Mouse (Mus musculus) cerebellum, adult 2 months (tissue): Measurements from ENCODE around the gene Unc5c. TPM values are rescaled to one million over a fixed set of nuclear protein-coding genes. Genes with fewer than 3 reads are reported as not detected.

Experiments used
- DNase-seq, 2 experiments: peaks; one replicate each; pipeline ENCODE4 v3.0.0; 2021
- H3K27ac ChIP-seq: fragments of 200-500 bp; 2 replicates; pipeline ENCODE4 v1.5.1; 2012; ENCODE audit warnings: low read length, control low read depth, inconsistent platforms; ENCODE audit not compliant: insufficient read depth
- H3K27me3 ChIP-seq: fragments of 200-500 bp; 2 replicates; pipeline ENCODE4 v1.6.1; 2012; ENCODE audit warnings: inconsistent platforms, mild to moderate bottlenecking, low read length, moderate library complexity; ENCODE audit not compliant: control insufficient read depth, insufficient read depth
- H3K4me1 ChIP-seq: fragments of 200-500 bp; 2 replicates; pipeline ENCODE4 v1.6.1; 2011; ENCODE audit warnings: low read length; ENCODE audit not compliant: control insufficient read depth, insufficient read depth
- H3K4me3 ChIP-seq: fragments of 200-500 bp; replicated peaks from 2 replicates; pipeline ENCODE3; 2011; ENCODE audit warnings: mild to moderate bottlenecking, low read depth, low read length, control low read depth; ENCODE audit not compliant: insufficient read depth
- CTCF ChIP-seq: fragments of 200-500 bp; IDR thresholded peaks from 2 replicates; pipeline ENCODE4 v1.5.1; 2011; ENCODE audit warnings: low read depth, mild to moderate bottlenecking, control low read depth, low read length, moderate library complexity, borderline replicate concordance; ENCODE audit not compliant: insufficient read depth
- POLR2A ChIP-seq: fragments of 200-500 bp; IDR thresholded peaks from 2 replicates; pipeline ENCODE4 v1.6.1; 2011; ENCODE audit warnings: low read length, control low read depth, borderline replicate concordance; ENCODE audit not compliant: insufficient read depth
- WGBS: fragments of 180-500 bp; shearing (Covaris S2); methylation state at CpG from one replicate; pipeline ENCODE4 v1.1.7; 2018; 5-methylcytosine and 5-hydroxymethylcytosine counted together
- polyA plus RNA-seq: library from polyadenylated mRNA; depleted of rRNA; stranded (reverse); fragments of >200 nt; gene quantifications from 2 replicates; pipeline ENCODE4 v1.2.3, GENCODE M21; 2012

Unc5c gene
- polyA plus RNA-seq, 1 experiment: 19.4 TPM

GRCm38 (mm10) chr3:141552960-141553359 lies 87.9 kb downstream of the Unc5c start:
- WGBS: 81% methylated on average over 1 of the region's 1 CpGs
- TF ChIP-seq POLR2A (no peak), CTCF (no peak)

DNA sequence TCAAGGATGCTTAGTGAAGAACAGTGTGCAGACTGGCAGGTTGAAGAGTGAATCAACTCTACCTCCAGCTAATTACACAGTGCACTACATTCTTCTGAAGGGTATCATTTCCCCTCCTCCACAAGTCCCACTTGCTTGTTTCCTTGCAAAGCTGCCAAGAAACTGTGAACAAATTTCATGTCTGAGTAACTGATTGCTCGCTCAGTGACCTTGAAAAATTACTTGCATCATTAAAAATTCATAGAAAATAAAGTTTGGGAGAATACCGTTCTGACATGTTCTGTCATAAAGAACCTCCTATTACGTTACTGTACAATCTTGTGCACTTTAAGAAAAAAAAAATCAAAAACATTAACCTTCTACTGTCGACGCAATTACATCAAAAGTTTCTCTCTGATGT lies 92.1 kb downstream of the Unc5c start:
- no peak overlapping the region for H3K27ac ChIP-seq
- WGBS: 55% methylated on average over 5 of the region's 5 CpGs
- H3K4me1 ChIP-seq: no peaks in the 10 kb centered on the region
- no peaks in the 10 kb centered on the region for H3K27me3 ChIP-seq
- no peak for DNase-seq
- no peak overlapping the region for H3K4me3 ChIP-seq
- TF ChIP-seq POLR2A: no peak
- no peak for TF ChIP-seq CTCF

More at GRCm38 (mm10) chr3:141552960-141553359, 87.9 kb downstream of the Unc5c start:
- H3K4me1 ChIP-seq: peaks cover 8% of the 10 kb centered on the region; the same call in 1 of the 2 replicates
- H3K27me3 ChIP-seq: no peaks in the 10 kb centered on the region
- no peak overlapping the region for H3K27ac ChIP-seq
- no peak for DNase-seq
- H3K4me3 ChIP-seq: no peak overlapping the region

DNA sequence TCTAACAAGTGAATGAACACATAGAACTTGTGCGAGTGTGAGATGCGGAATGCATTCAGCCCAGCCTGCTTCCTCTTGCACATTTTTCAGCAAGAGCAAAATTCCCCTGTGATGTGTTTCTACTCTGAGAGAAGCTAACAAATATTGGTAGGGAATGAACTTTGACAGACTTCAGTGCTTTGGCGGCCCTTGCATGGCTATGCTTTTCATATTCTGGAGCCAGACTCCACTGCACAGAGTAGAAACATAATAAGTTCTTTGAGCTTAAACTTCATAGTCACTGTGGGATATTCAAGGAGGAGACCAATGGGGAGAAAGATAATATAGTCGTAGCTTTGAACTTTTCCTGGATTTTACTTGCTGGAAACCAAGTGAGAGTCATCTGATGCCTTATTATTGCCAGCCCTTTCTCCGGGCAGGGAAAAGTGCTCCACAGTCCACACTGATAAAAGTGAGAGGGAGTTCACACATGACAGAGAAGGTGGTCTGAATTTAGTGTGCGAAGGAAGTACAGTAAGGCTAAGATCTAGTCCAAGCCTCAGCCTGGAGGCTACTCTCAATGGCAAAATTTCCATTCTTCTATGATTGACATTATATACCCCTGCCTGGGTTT lies 110.2 kb downstream of the Unc5c start:
- no peak for DNase-seq
- TF ChIP-seq CTCF: no peak
- TF ChIP-seq POLR2A: no peak
- 69% methylated on average over 6 of the region's 6 CpGs for WGBS

GRCm38 (mm10) chr3:141577382-141577781 lies 112.4 kb downstream of the Unc5c start:
- Histone ChIP-seq H3K27me3 (no peaks in the 10 kb centered on the region), H3K4me3 (no peak overlapping the region), H3K27ac (no peak overlapping the region), H3K4me1 (no peaks in the 10 kb centered on the region; the same call in 1 of the 2 replicates)
- no peak for DNase-seq
- WGBS: 61% methylated on average over 2 of the region's 2 CpGs
- TF ChIP-seq POLR2A (no peak), CTCF (no peak)

More for the DNA sequence above, 110.2 kb downstream of the Unc5c start:
- Histone ChIP-seq H3K27me3 (no peaks in the 10 kb centered on the region), H3K4me1 (no peaks in the 10 kb centered on the region; the same call in 1 of the 2 replicates), H3K4me3 (no peak overlapping the region), H3K27ac (no peak overlapping the region)

DNA sequence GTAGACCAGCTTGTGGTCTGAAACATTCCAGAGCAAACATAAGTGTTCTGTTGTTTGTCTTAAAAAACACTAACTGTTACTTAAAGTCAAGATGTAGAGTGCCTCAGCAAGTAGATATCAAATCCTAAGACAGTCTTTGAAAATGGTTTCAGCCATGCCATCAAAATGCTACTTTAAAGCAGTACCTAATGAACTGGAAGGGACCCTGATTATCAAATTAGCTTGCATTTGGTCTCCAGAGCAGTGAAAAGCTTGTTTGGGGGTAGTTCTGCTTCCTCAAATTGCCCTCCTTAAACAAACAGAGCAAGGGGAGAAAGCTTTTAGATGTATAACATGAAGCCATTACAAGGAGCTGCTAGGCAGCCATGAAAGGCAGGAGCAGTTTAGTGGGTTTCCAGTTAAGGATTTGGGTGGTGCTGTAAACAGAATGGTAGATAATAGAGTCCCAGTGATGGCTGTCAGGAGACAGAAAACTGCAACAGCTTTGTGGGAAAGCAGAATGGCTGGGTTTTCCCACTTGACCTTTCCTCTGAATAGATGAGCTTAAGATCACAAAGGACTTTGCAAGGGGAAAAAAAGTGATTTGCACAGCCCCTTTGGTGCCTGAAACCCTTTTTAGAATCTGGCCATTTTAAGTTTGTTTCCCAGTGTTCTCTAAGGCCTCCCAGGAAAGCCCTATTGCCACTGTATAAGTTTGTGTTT lies 116.3 kb downstream of the Unc5c start:
- no peaks in the 10 kb centered on the region; the same call in 1 of the 2 replicates for H3K4me1 ChIP-seq
- no peak for TF ChIP-seq CTCF
- no peak for TF ChIP-seq POLR2A
- no peak for DNase-seq
- H3K27me3 ChIP-seq: no peaks in the 10 kb centered on the region
- no peak overlapping the region for H3K4me3 ChIP-seq
- no peak overlapping the region for H3K27ac ChIP-seq

GRCm38 (mm10) chr3:141581892-141582214 lies 116.8 kb downstream of the Unc5c start:
- Histone ChIP-seq H3K4me1 (no peaks in the 10 kb centered on the region; the same call in 1 of the 2 replicates), H3K27me3 (no peaks in the 10 kb centered on the region), H3K27ac (no peak overlapping the region), H3K4me3 (no peak overlapping the region)
- no peak for DNase-seq
- no peak for TF ChIP-seq CTCF
- no peak for TF ChIP-seq POLR2A

DNA sequence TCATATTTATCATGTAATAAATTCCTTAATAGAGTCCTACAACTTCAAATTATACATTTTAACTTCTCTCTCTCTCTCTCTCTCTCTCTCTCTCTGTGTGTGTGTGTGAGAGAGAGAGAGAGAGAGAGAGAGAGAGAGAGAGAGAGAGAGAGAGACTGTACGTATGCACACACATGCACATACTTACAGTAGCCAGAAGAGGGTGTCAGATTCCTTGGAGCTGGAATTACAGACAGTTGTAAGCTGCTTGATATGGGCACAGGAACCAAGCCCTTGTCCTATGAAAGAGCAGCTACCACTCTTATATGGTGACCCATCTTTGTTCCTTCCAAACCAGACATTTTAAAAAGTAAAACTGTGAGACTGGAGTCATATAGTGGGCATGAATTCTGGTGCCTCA lies 118.2 kb downstream of the Unc5c start:
- peaks cover 7% of the 10 kb centered on the region; the same call in 1 of the 2 replicates for H3K4me1 ChIP-seq
- no peak overlapping the region for H3K4me3 ChIP-seq
- TF ChIP-seq CTCF: no peak
- no peak for TF ChIP-seq POLR2A
- H3K27ac ChIP-seq: no peak overlapping the region
- H3K27me3 ChIP-seq: no peaks in the 10 kb centered on the region
- no peak for DNase-seq
- 95% methylated on average over 1 of the region's 1 CpGs for WGBS
